Mouse (Mus musculus) lung, postnatal 0 days (tissue): ENCODE results near the gene Mrnip. TPM values are rescaled to one million over a fixed set of nuclear protein-coding genes. Genes with fewer than 3 reads are reported as not detected.

Experiments
- ATAC-seq: fragments of 200-750 bp; cut with Nextera tagmentation; 2 replicates; pipeline ENCODE4 v1.8.0; 2017; ENCODE audit warnings: moderate library complexity
- DNase-seq: peaks from one replicate; pipeline ENCODE4 v3.0.0-alpha.2; 2016; ENCODE audit warnings: low spot score
- H3K27ac ChIP-seq: fragments of 300-500 bp; sonication (generic); 2 replicates; pipeline ENCODE4 v1.5.1; 2014; ENCODE audit warnings: antibody characterized with exemption, mild to moderate bottlenecking, low read length, mixed read lengths
- H3K27me3 ChIP-seq: fragments of 300-500 bp; sonication (generic); replicated peaks from 2 replicates; pipeline ENCODE4 v1.6.1; 2014; ENCODE audit warnings: low read length, mixed read lengths; ENCODE audit not compliant: insufficient read depth
- H3K36me3 ChIP-seq: fragments of 300-500 bp; sonication (generic); 2 replicates; pipeline ENCODE4 v1.6.1; 2014; ENCODE audit warnings: low read length, mixed read lengths; ENCODE audit not compliant: insufficient read depth
- H3K4me1 ChIP-seq: fragments of 300-500 bp; sonication (generic); 2 replicates; pipeline ENCODE4 v1.6.1; 2014; ENCODE audit warnings: antibody characterized with exemption, low read depth, low read length, mixed read lengths; ENCODE audit not compliant: insufficient read depth
- H3K4me2 ChIP-seq: fragments of 300-500 bp; sonication (generic); replicated peaks from 2 replicates; pipeline ENCODE4 v1.6.1; 2014; ENCODE audit warnings: low read depth, mild to moderate bottlenecking, low read length, moderate library complexity, mixed read lengths
- H3K4me3 ChIP-seq: fragments of 300-500 bp; sonication (generic); 2 replicates; pipeline ENCODE4 v1.5.1; 2014; ENCODE audit warnings: low read depth, low read length
- H3K9ac ChIP-seq: fragments of 300-500 bp; sonication (generic); replicated peaks from 2 replicates; pipeline ENCODE4 v1.6.1; 2014; ENCODE audit warnings: low read depth, mild to moderate bottlenecking
- H3K9me3 ChIP-seq: fragments of 300-500 bp; sonication (generic); 2 replicates; pipeline ENCODE4 v1.6.1; 2016; ENCODE audit warnings: low read length, mixed read lengths
- CTCF ChIP-seq: IDR thresholded peaks from 2 replicates; pipeline ENCODE4 v1.5.1; 2016; ENCODE audit warnings: antibody characterized with exemption, mild to moderate bottlenecking
- EP300 ChIP-seq: IDR thresholded peaks from 2 replicates; pipeline ENCODE4 v1.6.1; 2016; ENCODE audit warnings: antibody characterized with exemption, mild to moderate bottlenecking, control low read depth
- WGBS: fragments of 180-500 bp; shearing (Covaris S2); extraction: QIAGEN DNeasy Blood & Tissue Kit; methylation state at CpG from one replicate; pipeline ENCODE4 v1.1.7; 2014; 5-methylcytosine and 5-hydroxymethylcytosine counted together
- polyA plus RNA-seq: library from polyadenylated mRNA; unstranded; fragments of >200 nt; fragmentation: Nextera tagmentation; extraction: Ambion mirVana; gene quantifications from 2 replicates; pipeline ENCODE4 v1.2.1, GENCODE M21; 2015

Gene Mrnip
- polyA plus RNA-seq, 1 experiment from 2014 or later: 9.0 TPM

- DNase-seq (peak; percentile 62), ATAC-seq (peak; percentile 62)
- Histone ChIP-seq H3K36me3 (peaks cover 53% of the 10 kb centered on the region; the same call in 1 of the 2 replicates), H3K9me3 (no peaks in the 10 kb centered on the region), H3K4me3 (no peak overlapping the region), H3K27me3 (no peaks in the 10 kb centered on the region), H3K9ac (no peak overlapping the region), H3K4me2 (no peak overlapping the region), H3K27ac (no peak overlapping the region), H3K4me1 (no peaks in the 10 kb centered on the region)
- TF ChIP-seq EP300 (peak; percentile 53), CTCF (no peak)
- 79% methylated on average over 2 of the region's 2 CpGs for WGBS
Observed at GRCm38 (mm10) chr11:50155785-50156184, 18.5 kb upstream of the Mrnip start.

- Histone ChIP-seq H3K4me2 (no peak overlapping the region), H3K36me3 (peaks cover 48% of the 10 kb centered on the region; the same call in 1 of the 2 replicates), H3K27me3 (no peaks in the 10 kb centered on the region), H3K27ac (no peak overlapping the region), H3K9me3 (no peaks in the 10 kb centered on the region), H3K4me3 (no peak overlapping the region), H3K4me1 (no peaks in the 10 kb centered on the region), H3K9ac (no peak overlapping the region)
- ATAC-seq: no peak
- no peak for TF ChIP-seq CTCF
- no peak for TF ChIP-seq EP300
- WGBS: 87% methylated on average over 16 of the region's 16 CpGs
- DNase-seq: no peak
Observed at GRCm38 (mm10) chr11:50156725-50157258, 17.5 kb upstream of the Mrnip start.

- 91% methylated on average over 7 of the region's 7 CpGs for WGBS
- TF ChIP-seq CTCF (no peak), EP300 (no peak)
- ATAC-seq (no peak), DNase-seq (no peak)
- Histone ChIP-seq H3K27ac (no peak overlapping the region), H3K36me3 (peaks cover 34% of the 10 kb centered on the region; the same call in 1 of the 2 replicates), H3K4me3 (no peak overlapping the region), H3K27me3 (no peaks in the 10 kb centered on the region), H3K4me2 (no peak overlapping the region), H3K4me1 (no peaks in the 10 kb centered on the region), H3K9me3 (no peaks in the 10 kb centered on the region), H3K9ac (no peak overlapping the region)
Observed at GRCm38 (mm10) chr11:50158346-50158745, 15.9 kb upstream of the Mrnip start.

GRCm38 (mm10) chr11:50159347-50159746, 14.9 kb upstream of the Mrnip start:
- no peak for ATAC-seq
- TF ChIP-seq CTCF (no peak), EP300 (no peak)
- Histone ChIP-seq H3K9ac (no peak overlapping the region), H3K27ac (no peak overlapping the region), H3K27me3 (no peaks in the 10 kb centered on the region), H3K9me3 (no peaks in the 10 kb centered on the region), H3K4me3 (no peak overlapping the region), H3K4me1 (no peaks in the 10 kb centered on the region), H3K4me2 (no peak overlapping the region), H3K36me3 (peaks cover 34% of the 10 kb centered on the region; the same call in 1 of the 2 replicates)
- WGBS: 71% methylated on average over 4 of the region's 4 CpGs
- no peak for DNase-seq

GRCm38 (mm10) chr11:50161578-50162304, 12.5 kb upstream of the Mrnip start:
- peak; percentile 81 for DNase-seq
- Histone ChIP-seq H3K4me2 (no peak overlapping the region), H3K27ac (no peak overlapping the region), H3K9ac (no peak overlapping the region), H3K36me3 (peaks cover 33% of the 10 kb centered on the region), H3K4me1 (no peaks in the 10 kb centered on the region), H3K9me3 (no peaks in the 10 kb centered on the region), H3K4me3 (no peak overlapping the region), H3K27me3 (no peaks in the 10 kb centered on the region)
- ATAC-seq: peak; percentile 69
- WGBS: 58% methylated on average over 10 of the region's 10 CpGs
- TF ChIP-seq EP300 (no peak), CTCF (peak; percentile 99)

- WGBS: 92% methylated on average over 3 of the region's 3 CpGs
- Histone ChIP-seq H3K27ac (no peak overlapping the region), H3K9ac (no peak overlapping the region), H3K4me2 (no peak overlapping the region), H3K4me3 (no peak overlapping the region), H3K9me3 (no peaks in the 10 kb centered on the region), H3K27me3 (no peaks in the 10 kb centered on the region), H3K36me3 (peaks cover 26% of the 10 kb centered on the region), H3K4me1 (no peaks in the 10 kb centered on the region)
- TF ChIP-seq CTCF (no peak), EP300 (no peak)
- ATAC-seq: peak; percentile 69
- DNase-seq: peak; percentile 28
Observed at GRCm38 (mm10) chr11:50162338-50163050, 11.8 kb upstream of the Mrnip start.
